Mouse (Mus musculus): ENCODE measurements around the gene Tmem231. TPM values are rescaled to one million over a fixed set of nuclear protein-coding genes. Genes with fewer than 3 reads are reported as not detected.

The Tmem231 gene
- polyA plus RNA-seq, 1 experiment from 2014 or later: 3.9 TPM

DNA sequence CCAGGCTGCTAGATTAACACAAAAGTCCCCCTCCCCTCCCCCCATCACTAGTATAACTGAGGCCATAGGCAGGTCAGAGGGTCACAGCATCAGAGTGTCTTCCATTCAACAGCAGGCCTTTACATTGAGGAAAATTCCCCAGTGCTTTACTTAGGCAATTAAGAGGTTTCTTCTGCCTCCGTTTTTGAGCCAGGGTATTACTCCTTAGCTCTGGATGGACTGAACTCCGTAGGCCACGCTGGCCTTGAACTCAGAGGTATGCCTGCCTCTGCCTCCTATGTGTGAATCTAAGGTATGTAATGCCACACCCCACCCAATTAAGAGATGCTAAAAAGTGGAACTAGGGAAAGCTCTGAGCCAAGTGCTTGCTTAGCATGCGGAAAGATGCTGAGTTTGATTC is 29.9 kb upstream of the Tmem231 start:
- H3K36me3 ChIP-seq: no peaks in the 10 kb centered on the region; the same call in 1 of the 2 replicates
- H3K27ac ChIP-seq: no peak overlapping the region
- 90% methylated on average over 4 of the region's 4 CpGs for WGBS
- ATAC-seq (replicated peaks; ENCODE audit: insufficient number of reproducible peaks, insufficient read depth, low FRiP score, low read depth): no peak
- H3K9ac ChIP-seq: no peak overlapping the region
- H3K9me3 ChIP-seq (replicated peaks): no peaks in the 10 kb centered on the region
- H3K4me1 ChIP-seq (replicated peaks): peaks cover 13% of the 10 kb centered on the region
- H3K4me3 ChIP-seq: no peak overlapping the region
- no peaks in the 10 kb centered on the region for H3K27me3 ChIP-seq
- H3K4me2 ChIP-seq: no peak overlapping the region

DNA sequence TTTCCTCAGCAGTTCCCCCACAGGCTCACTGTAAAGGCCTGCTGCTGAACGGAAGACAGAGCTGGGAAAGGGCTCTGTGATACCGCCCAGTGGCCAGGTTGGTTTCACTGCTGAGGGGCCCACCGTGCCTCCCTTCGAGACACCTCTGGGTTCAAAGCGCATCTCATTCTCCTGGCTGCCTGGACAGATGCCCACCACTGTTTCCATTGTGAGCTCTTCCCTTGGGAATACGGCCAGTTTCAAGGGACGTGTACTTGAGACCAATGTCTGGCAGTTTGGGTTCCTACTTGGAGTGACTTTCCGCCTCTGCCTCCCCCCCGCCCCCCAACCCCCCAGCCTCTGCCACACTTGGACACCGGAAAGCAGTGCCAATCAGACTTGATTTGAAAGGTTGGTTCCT is 29.4 kb upstream of the Tmem231 start:
- H3K4me1 ChIP-seq (replicated peaks): peaks cover 13% of the 10 kb centered on the region
- H3K9ac ChIP-seq: no peak overlapping the region
- 46% methylated on average over 10 of the region's 10 CpGs for WGBS
- H3K27me3 ChIP-seq: no peaks in the 10 kb centered on the region
- H3K4me2 ChIP-seq: peak overlapping the region; percentile 20; the same call in 1 of the 2 replicates
- no peaks in the 10 kb centered on the region for H3K9me3 ChIP-seq (replicated peaks)
- ATAC-seq (replicated peaks; ENCODE audit: insufficient number of reproducible peaks, insufficient read depth, low FRiP score, low read depth): no peak
- no peak overlapping the region for H3K4me3 ChIP-seq
- H3K36me3 ChIP-seq: no peaks in the 10 kb centered on the region; the same call in 1 of the 2 replicates
- H3K27ac ChIP-seq: peak overlapping the region; percentile 63

DNA sequence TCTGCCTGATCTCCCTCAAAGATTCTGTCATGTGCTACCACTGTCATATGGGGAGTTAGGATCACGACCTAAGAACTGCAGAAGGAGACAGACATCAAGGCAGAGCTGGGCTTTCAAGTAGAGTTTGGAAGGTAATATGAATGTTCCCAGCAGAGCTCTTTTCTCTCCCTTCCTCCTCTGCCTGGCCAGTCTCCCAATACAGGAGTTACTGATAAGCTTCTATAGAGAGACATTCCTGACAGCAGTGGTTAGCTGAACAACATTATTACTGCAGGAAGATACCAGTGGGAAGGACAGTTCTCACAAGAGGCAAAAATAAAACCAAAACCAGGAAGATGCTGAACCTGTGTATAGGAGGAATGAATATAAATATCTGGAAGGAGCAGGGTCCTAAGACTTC is 28.9 kb upstream of the Tmem231 start:
- no peak for ATAC-seq (replicated peaks; ENCODE audit: insufficient number of reproducible peaks, insufficient read depth, low FRiP score, low read depth)
- H3K27ac ChIP-seq: peak overlapping the region; percentile 63

DNA sequence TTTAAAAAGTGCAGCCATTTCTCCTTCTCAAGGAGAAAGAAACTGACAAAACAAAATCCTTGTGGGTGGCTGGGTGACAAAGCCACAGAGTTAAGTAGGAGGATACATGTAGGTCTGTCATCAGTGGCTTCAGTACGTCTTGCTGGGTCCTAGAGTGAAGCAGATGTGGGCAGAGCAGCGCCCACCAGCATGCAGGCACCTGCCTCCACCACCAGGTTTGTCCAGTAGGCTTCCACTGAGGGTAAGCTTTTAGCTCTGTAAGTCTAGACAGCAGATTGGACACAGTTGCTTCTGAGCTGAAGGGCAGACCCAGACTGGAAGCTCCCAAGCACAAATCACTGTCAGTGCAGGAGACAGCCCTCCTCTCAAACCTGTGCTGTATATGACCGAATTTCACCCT is 27.6 kb upstream of the Tmem231 start:
- H3K4me3 ChIP-seq: no peak overlapping the region
- no peaks in the 10 kb centered on the region for H3K27me3 ChIP-seq
- no peak overlapping the region for H3K4me2 ChIP-seq
- H3K9me3 ChIP-seq (replicated peaks): no peaks in the 10 kb centered on the region
- 72% methylated on average over 3 of the region's 3 CpGs for WGBS
- peaks cover 13% of the 10 kb centered on the region for H3K4me1 ChIP-seq (replicated peaks)
- no peak overlapping the region for H3K27ac ChIP-seq
- peaks cover 11% of the 10 kb centered on the region for H3K36me3 ChIP-seq
- ATAC-seq (replicated peaks; ENCODE audit: insufficient number of reproducible peaks, insufficient read depth, low FRiP score, low read depth): no peak
- H3K9ac ChIP-seq: no peak overlapping the region

More for the DNA sequence above, 28.9 kb upstream of the Tmem231 start:
- Histone ChIP-seq H3K9me3 (replicated peaks) (no peaks in the 10 kb centered on the region), H3K4me3 (no peak overlapping the region), H3K27me3 (no peaks in the 10 kb centered on the region), H3K36me3 (no peaks in the 10 kb centered on the region; the same call in 1 of the 2 replicates), H3K4me1 (replicated peaks) (peaks cover 13% of the 10 kb centered on the region), H3K9ac (no peak overlapping the region), H3K4me2 (peak overlapping the region; percentile 20; the same call in 1 of the 2 replicates)
- WGBS: 41% methylated on average over 1 of the region's 1 CpGs

DNA sequence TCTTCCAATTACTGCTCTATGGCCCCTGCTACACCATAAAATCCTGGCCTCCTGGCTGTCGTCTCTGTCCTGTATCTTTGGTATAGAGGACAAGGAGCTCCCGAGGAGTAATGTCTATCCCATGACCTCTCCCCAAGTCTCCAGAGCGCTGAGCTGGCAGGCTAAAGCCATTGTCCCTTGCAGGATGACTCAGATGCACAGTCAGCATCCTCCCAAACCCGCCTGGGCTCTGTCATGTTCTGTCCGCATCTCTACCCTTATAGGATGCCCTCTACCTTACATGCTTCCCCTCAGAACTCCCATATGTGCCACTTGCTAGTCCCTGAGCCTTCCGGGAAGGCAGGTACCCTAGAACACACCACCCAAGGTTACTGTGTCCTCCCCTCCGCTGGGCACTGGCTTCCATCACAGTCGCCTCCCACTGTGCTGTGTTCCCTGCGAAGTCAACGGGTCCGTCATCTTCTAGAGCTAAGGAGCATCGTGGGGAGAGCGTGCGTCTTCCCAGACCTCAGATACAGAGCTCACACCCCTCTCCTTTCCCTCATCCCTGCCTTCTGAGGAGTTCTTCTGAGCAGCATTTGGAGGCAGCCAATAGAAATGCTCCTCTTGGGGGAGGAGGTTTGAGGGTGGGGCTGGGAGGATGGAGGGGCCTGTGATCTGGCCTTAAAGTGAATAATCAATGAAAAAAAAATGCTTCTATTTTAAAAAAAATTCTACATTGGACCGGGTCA is 27.1 kb upstream of the Tmem231 start:
- H3K4me2 ChIP-seq: no peak overlapping the region
- H3K9me3 ChIP-seq (replicated peaks): no peaks in the 10 kb centered on the region
- H3K9ac ChIP-seq: no peak overlapping the region
- no peak for ATAC-seq (replicated peaks; ENCODE audit: insufficient number of reproducible peaks, insufficient read depth, low FRiP score, low read depth)
- H3K4me1 ChIP-seq (replicated peaks): peaks cover 13% of the 10 kb centered on the region
- peaks cover 13% of the 10 kb centered on the region for H3K36me3 ChIP-seq
- no peak overlapping the region for H3K27ac ChIP-seq
- no peak overlapping the region for H3K4me3 ChIP-seq
- WGBS: 59% methylated on average over 15 of the region's 15 CpGs
- no peaks in the 10 kb centered on the region for H3K27me3 ChIP-seq

DNA sequence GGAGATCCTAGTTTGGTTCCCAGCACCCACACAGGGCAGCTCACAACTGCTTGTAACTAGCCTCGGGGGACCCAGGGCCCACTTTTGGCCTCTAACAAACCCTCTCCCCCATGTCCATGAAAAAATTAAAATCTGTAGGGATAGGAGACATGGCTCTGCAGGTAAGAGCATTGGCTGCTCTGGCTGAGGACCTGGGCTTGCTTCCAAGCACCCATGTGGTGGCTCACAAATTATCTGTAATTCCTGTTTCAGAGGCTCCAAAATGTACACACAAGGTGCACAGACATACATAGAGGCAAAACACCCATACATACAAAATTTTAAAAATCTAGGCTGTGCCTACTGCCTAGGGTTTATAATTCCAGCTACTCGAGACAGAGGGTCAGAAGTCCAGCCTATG is 23.6 kb upstream of the Tmem231 start:
- no peaks in the 10 kb centered on the region for H3K27me3 ChIP-seq
- peaks cover under 1% of the 10 kb centered on the region for H3K4me1 ChIP-seq (replicated peaks)
- H3K4me2 ChIP-seq: no peak overlapping the region
- no peak overlapping the region for H3K4me3 ChIP-seq
- H3K36me3 ChIP-seq: peaks cover 36% of the 10 kb centered on the region
- no peaks in the 10 kb centered on the region for H3K9me3 ChIP-seq (replicated peaks)
- no peak for ATAC-seq (replicated peaks; ENCODE audit: insufficient number of reproducible peaks, insufficient read depth, low FRiP score, low read depth)
- 86% methylated on average over 2 of the region's 2 CpGs for WGBS
- no peak overlapping the region for H3K9ac ChIP-seq
- no peak overlapping the region for H3K27ac ChIP-seq

DNA sequence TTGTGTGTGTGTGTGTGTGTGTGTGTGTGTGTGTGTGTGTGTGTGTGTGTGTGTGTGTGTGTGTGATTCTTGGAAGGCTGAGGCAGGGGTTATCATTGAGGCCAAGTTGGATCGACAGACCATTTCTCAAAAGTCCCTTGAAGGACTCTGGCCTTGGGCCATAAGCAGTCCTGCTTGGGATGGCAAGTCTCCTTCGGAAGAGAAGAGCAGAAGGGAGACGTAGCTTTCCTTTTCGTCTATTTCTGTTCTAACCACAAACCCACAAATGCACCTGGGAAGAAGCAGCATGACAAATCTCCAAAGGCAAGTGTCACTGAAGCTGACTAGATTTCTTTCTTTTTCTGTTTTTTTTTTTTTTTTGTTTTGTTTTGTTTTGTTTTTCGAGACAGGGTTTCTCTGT is 22.2 kb upstream of the Tmem231 start:
- H3K4me2 ChIP-seq: no peak overlapping the region
- H3K4me1 ChIP-seq (replicated peaks): no peaks in the 10 kb centered on the region
- no peaks in the 10 kb centered on the region for H3K9me3 ChIP-seq (replicated peaks)
- ATAC-seq (replicated peaks; ENCODE audit: insufficient number of reproducible peaks, insufficient read depth, low FRiP score, low read depth): no peak
- H3K27me3 ChIP-seq: no peaks in the 10 kb centered on the region
- no peak overlapping the region for H3K27ac ChIP-seq
- WGBS: 72% methylated on average over 5 of the region's 5 CpGs
- no peak overlapping the region for H3K9ac ChIP-seq
- H3K36me3 ChIP-seq: peaks cover 36% of the 10 kb centered on the region
- H3K4me3 ChIP-seq: no peak overlapping the region

DNA sequence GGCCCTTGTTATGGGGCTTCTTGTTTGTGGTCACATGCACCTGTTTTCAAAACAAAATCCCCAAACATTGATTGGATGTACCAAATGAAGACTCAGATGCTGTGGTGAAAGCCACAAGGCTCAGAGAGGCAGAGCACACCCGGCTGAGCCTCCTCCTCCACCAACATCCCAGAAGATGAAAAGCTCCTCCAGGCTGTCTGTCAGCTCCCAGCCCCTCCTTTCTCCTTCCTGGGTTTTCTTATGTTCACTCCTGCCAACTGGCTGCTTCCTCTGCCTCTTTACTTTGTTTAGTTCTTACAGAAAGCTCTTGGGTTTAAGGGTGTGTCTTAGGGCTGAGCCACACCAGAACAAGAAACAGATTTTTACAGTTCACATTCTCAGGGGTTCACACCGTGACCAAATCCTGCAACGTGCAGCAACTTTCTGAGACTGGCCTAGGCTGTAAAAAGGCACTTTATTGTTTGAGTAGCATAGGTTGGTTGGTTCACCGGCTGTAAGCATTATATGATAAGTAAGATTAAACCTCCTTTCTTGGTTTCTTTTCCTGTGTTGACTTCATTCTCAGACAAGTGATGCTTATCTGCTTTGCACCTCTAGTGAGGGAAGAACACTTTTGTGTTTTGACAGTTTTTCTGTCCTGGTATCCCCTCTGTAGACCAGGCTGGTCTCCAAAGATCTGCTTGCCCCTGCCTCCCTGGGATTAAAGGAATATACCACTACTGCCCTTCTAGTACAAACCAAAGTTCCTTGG is 21.3 kb upstream of the Tmem231 start:
- Histone ChIP-seq H3K4me1 (replicated peaks) (no peaks in the 10 kb centered on the region), H3K9ac (no peak overlapping the region), H3K27me3 (no peaks in the 10 kb centered on the region), H3K27ac (no peak overlapping the region), H3K4me2 (no peak overlapping the region), H3K36me3 (peaks cover 37% of the 10 kb centered on the region), H3K9me3 (replicated peaks) (no peaks in the 10 kb centered on the region), H3K4me3 (no peak overlapping the region)
- WGBS: 75% methylated on average over 4 of the region's 4 CpGs
- ATAC-seq (replicated peaks; ENCODE audit: insufficient number of reproducible peaks, insufficient read depth, low FRiP score, low read depth): no peak

DNA sequence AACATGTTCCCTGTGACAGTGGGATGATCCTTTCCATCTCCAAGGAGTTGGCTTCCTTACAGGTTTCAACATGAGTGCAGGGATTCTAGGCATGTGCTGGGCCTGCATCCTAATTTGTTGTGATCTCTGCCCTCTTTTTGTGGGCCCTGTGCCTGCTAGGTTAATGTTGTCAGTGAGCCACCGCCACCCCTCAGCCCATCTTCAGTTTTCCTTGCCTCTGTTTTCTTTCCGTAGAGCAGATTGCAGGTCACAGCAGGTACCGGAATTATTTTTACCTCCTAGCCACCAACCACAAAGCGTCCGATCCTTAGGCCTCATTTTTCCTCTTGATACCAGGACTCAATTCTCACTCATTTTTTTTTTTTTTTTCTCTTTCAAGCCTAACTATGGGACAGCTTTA is 18.3 kb upstream of the Tmem231 start:
- Histone ChIP-seq H3K36me3 (peaks cover 56% of the 10 kb centered on the region), H3K4me2 (no peak overlapping the region), H3K9me3 (replicated peaks) (no peaks in the 10 kb centered on the region), H3K4me1 (replicated peaks) (no peaks in the 10 kb centered on the region), H3K4me3 (no peak overlapping the region), H3K9ac (no peak overlapping the region), H3K27me3 (no peaks in the 10 kb centered on the region), H3K27ac (no peak overlapping the region)
- ATAC-seq (replicated peaks; ENCODE audit: insufficient number of reproducible peaks, insufficient read depth, low FRiP score, low read depth): no peak
- 91% methylated on average over 5 of the region's 5 CpGs for WGBS

DNA sequence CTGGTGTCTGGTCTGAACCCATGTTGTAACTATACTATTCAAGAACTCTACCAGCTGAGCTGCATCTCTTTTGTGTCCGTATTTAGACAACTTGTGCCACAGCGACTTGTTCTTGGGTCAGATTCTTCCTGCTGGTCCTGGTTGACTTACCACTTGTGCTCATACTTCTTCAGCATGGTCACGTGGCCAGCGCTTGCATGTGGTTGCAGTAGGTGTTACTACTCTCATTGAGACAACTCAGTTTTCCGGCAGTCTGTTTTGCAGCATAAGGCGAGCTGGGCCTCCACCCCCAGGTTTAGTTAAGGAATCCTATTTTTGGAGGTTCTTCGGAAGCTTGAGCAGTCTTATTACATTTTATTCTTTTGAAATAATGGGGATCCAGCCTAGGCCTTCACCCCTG is 17.6 kb upstream of the Tmem231 start:
- no peak for ATAC-seq (replicated peaks; ENCODE audit: insufficient number of reproducible peaks, insufficient read depth, low FRiP score, low read depth)

DNA sequence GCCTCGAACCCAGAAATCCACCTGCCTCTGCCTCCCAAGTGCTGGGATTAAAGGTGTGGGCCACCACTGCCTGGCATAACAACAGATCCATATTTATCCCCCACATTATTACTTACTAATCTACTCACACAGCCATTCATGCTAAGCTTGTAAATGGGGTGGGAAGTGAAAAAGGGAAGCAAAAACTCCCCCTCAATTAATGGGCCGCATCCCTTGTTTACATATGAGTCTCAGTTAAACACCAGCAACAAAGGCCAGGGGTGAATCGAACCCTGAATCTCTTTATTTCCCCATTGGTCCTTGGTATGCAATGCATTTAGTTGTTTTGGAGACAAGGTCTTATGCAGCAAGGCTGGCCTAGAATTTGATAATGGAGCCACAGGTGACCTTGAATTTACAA is 17.2 kb upstream of the Tmem231 start:
- Histone ChIP-seq H3K4me1 (replicated peaks) (no peaks in the 10 kb centered on the region), H3K36me3 (peaks cover 55% of the 10 kb centered on the region), H3K4me2 (no peak overlapping the region), H3K9me3 (replicated peaks) (no peaks in the 10 kb centered on the region), H3K27ac (no peak overlapping the region), H3K4me3 (no peak overlapping the region), H3K27me3 (no peaks in the 10 kb centered on the region), H3K9ac (no peak overlapping the region)
- 86% methylated on average over 3 of the region's 3 CpGs for WGBS
- no peak for ATAC-seq (replicated peaks; ENCODE audit: insufficient number of reproducible peaks, insufficient read depth, low FRiP score, low read depth)

More for the DNA sequence above, 17.6 kb upstream of the Tmem231 start:
- no peaks in the 10 kb centered on the region for H3K9me3 ChIP-seq (replicated peaks)
- no peak overlapping the region for H3K4me2 ChIP-seq
- no peak overlapping the region for H3K27ac ChIP-seq
- peaks cover 52% of the 10 kb centered on the region for H3K36me3 ChIP-seq
- no peak overlapping the region for H3K4me3 ChIP-seq
- 93% methylated on average over 7 of the region's 7 CpGs for WGBS
- H3K4me1 ChIP-seq (replicated peaks): no peaks in the 10 kb centered on the region
- H3K27me3 ChIP-seq: no peaks in the 10 kb centered on the region
- no peak overlapping the region for H3K9ac ChIP-seq

All from heart, embryonic 15.5 days (tissue).